Mouse (Mus musculus) cortical plate, adult 2 months (tissue): ENCODE data around the gene Rgs12.

Experiments
- CTCF ChIP-seq: fragments of 200-500 bp; IDR thresholded peaks from 2 replicates; pipeline ENCODE4 v1.5.1; 2011; ENCODE audit warnings: mild to moderate bottlenecking, control low read depth, low read length; ENCODE audit not compliant: insufficient read depth; ENCODE audit errors: extremely low read depth
- POLR2A ChIP-seq: fragments of 200-500 bp; IDR thresholded peaks from 2 replicates; pipeline ENCODE4 v1.6.1; 2011; ENCODE audit warnings: mild to moderate bottlenecking, low read length, control low read depth; ENCODE audit not compliant: insufficient read depth; ENCODE audit errors: extremely low read depth

DNA sequence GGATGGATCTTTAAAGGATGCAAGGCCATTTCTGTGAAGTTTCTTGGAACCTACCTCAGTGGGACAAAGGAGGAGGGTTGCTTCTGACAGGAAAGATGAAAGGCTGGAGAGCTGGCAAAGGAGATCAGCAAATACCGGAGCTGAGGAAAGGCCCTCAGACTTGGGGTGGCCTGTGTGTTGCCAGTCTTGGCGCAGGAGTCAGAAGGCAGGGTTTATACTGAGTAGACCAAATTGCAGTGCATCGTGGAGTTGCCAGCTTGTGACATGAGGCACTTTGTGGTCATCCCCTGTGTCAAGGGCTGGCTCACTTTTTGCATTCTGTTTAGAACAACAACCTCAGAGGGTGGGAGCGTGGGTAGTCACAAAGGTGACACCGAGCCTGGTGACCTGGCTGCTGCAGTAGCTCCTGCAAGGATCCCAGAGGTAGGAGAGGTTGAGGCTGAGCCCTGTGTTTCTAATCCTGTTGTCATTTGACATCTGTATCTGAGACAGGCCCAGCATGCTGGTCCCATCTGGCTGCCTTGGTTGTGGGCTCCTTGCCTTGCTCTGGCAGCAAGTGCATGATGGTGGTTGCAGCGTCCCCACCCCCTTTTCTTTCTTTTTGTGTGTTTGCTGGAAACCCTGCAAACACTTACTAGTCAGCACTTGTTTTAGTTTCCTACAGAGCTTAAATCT, 1.4 kb downstream of the Rgs12 start:
- TF ChIP-seq CTCF: no peak
- TF ChIP-seq POLR2A: no peak
